Mouse (Mus musculus) left cerebral cortex, adult 11 months (tissue): ENCODE measurements around the gene Zfp366.

Experiments
- DNase-seq: peaks from one replicate; pipeline ENCODE4 v3.0.0; 2022; ENCODE audit warnings: low spot score

Gene Zfp366

GRCm38 (mm10) chr13:99227456-99228250 lies 43.0 kb downstream of the Zfp366 start:
- DNase-seq: no peak

DNA sequence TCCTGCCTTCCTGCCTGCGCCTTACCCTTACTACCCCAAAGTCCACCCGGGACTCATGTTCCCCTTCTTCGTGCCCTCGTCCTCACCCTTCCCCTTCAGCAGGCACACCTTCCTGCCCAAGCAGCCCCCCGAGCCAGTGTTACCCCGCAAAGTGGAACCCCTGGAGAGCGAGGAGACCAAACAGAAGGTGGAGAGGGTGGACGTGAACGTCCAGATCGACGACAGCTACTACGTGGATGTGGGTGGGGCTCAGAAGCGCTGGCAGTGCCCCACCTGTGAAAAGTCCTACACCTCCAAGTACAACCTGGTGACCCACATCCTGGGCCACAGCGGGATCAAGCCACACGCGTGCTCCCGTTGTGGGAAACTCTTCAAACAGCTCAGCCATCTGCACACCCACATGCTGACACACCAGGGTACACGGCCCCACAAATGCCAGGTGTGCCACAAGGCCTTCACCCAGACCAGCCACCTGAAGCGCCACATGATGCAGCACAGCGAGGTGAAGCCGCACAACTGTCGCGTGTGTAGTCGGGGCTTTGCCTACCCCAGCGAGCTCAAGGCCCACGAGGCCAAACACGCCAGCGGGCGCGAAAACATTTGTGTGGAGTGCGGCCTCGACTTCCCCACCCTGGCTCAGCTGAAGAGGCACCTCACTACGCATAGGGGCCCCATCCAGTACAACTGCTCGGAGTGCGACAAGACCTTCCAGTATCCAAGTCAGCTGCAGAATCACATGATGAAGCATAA lies 44.4 kb downstream of the Zfp366 start:
- no peak for DNase-seq

DNA sequence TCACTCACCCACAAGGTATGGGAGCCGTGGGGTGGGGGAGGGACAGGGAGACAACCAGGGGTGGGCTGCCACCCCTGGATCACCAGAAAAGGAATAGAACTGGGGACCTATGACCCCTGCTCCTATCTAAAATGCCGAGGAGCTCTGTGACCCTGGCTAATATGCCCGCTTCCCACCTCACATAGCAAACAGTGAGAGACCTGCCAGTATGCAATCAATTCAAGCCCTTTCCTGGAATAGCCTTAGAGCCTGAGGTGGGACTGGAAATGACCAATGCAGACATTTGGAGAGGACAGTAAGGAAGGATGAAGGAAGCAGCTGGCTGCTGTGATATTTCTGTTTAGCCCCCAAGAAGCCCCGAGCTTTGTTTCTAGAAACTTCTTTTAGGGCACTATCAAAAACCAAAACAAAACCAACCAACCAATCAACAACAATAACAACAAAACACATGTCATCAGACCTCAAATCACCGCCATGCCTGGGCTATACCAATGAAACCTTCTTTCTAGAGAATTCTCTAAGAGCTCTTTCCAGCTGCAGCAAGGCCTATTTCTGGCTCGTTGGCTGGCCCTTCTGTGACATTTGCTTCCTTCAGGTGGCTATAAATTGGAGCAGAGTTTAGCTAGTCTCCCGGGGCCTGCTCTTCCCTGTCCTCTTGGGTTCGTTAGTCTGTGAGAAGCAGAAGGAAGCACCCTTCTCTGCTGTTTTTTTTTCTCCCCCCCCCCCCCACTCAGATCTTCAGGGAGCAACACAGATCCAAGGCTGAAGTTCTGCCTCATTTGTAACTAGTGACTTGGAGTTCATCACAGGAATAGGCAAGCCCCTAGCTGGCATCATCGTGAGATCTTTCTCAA lies 45.2 kb downstream of the Zfp366 start:
- DNase-seq: no peak

DNA sequence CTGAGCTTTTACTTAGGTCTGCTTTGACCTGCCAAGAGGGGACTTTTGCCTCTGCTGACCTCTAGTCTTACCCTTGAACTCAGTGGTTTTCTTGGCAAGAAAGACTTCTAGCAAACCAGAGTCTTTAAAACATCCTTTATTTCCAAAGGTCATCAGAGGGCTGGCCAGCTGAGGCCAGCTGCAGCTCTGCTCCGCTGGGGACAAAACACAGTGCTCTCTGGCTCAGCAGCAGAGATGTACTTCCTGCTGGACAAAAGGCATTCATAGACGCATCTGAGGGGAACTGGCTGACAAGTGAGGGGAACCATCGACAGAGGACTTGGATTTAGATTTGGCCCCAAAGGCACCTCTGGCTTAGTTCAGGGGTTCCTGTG lies 45.9 kb downstream of the Zfp366 start:
- no peak for DNase-seq

- no peak for DNase-seq
Measured at GRCm38 (mm10) chr13:99233333-99233732, 48.7 kb downstream of the Zfp366 start.

- DNase-seq: no peak
Measured at GRCm38 (mm10) chr13:99233956-99234355, 49.3 kb downstream of the Zfp366 start.

DNA sequence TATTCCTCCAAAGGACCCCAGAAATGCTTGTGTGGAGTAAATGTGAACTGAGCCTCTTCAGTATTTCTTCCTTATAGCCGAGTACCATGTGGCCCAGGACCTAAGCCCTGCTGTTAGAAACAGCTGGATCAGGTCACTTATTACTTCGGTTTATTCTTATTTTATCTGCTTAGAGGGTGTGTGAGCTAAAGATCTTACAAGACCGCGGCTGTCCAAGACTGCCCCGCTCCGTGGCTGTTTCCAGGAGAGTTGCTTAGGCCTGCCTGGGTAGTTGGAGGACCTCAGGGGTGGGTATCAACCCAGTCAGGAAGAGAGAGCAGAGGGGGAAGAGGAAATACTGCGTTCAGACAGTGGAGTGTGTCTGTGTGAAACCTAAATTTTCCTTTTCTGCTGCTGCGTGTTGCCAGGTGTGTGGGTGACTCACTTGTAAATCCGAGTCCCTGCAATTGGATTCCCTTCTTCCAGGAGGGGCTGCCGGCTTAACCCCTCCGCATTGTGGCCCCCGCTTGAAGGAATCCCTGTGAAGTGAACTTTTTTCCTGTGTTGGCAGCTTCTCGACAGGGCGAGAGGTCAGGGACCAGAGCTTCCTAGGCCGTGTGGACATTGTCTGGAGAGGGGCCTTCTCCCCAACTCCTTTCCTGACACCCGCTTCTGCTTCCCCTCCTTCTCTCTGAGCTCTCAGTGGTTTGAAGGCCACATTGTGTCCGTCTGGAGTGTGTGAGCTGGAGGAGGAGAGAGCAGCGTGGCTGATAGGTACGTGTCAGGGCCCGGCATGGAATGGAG lies 51.0 kb downstream of the Zfp366 start:
- no peak for DNase-seq

- DNase-seq: no peak
Measured at GRCm38 (mm10) chr13:99236222-99236621, 51.6 kb downstream of the Zfp366 start.

- DNase-seq: no peak
Measured at GRCm38 (mm10) chr13:99237122-99237521, 52.5 kb downstream of the Zfp366 start.

DNA sequence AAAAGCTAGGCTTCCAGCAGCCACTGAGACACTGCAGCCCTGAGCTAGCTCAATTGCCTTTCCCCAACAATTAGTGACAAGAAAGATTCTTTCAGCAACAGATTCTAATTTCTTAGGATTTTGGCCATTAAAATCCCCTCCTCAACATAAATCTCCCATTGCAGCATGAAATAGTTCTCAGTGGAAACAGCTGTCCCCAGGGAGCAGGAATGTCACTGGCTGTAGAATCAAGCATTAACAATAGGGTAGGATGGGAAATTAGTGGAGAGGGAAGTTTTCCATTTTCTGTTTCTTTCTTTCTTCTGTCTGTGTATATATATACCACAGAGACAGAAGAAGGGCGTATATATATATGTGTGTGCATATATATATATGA lies 53.2 kb downstream of the Zfp366 start:
- DNase-seq: no peak

DNA sequence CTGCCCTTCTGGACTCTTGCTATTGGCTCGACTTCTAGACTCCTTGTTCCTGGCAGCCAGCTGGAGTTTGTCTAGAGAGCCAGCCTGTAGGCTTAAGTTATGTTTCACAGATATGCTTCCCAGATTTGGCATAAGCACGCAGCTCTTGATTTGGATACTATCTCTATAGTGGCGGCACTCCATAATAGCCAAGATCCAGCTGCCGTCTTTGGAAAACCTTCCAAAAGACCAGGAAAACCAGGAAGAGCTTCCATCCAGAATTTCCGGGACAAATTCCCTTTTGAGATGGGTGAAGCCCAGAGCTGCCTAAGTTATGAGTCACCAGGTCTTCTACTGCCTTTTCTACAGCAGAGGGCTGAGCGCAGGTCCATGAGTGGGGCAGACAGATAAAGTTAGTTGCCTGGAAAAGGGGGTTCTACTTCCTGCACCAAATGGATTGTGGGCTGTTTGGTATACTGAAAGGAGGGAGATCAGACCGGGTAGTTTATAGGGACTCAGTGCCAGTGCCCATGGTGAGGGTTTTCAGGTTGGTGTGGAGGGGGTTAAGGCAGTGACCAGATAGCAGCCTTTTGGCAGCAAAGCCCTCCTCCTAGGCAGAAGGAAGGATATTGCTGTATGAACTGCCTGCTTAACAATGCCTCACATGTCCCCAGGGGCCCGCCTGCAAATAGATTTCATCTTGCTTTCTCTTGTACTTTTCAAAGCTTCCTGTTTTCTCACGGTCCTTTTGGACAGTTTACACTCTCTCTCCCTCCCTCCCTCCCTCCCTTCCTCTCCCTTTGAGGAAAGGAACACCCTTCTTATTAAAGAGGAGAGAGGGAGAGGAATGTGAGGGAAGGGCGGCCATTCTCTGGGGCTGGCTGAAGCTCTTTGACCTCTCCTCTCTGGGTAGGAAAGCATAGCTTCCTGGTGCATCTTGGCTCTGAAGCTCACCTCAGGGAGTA lies 53.9 kb downstream of the Zfp366 start:
- DNase-seq: no peak

- DNase-seq: no peak
Measured at GRCm38 (mm10) chr13:99239161-99239530, 54.5 kb downstream of the Zfp366 start.

DNA sequence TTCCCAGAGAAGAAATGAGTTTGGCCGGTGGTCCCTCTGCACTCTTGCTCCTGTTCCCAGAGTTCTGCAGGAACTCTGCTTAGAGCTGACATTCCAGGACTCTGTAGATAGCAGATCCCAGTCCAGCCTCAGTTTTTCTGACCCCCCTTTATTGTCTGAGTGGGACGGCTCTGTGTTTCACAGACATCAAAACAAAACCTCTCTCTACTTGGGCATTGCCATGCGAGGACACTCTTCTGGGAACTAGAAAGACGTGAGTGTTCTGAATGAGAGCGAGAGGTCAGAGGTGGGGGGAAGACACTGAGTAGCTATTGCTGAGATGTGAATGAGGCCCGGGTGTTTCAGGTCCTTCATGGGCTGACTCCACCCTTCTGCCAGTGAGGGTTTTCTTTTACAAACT lies 55.1 kb downstream of the Zfp366 start:
- DNase-seq: no peak

- DNase-seq: no peak
Measured at GRCm38 (mm10) chr13:99241984-99242383, 57.4 kb downstream of the Zfp366 start.

DNA sequence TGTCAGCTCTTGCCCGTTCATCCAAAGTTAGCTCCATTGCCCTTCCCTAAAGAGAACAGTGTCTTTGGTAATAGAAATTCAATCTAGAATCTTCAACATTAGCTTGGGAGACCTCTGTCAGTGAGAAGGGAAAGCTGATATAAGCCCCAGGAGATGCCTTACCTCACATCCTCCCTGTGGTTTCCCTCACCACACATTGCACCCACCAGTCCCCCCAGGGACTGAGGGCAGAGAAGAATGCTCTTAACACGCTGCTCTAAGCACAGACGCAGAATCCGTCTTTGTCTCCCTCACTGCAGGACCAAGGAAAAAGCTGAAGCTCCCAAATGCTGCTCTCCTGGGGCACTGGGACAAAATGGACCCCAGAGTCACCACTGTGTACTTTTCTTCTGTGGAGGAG lies 58.3 kb downstream of the Zfp366 start:
- no peak for DNase-seq

DNA sequence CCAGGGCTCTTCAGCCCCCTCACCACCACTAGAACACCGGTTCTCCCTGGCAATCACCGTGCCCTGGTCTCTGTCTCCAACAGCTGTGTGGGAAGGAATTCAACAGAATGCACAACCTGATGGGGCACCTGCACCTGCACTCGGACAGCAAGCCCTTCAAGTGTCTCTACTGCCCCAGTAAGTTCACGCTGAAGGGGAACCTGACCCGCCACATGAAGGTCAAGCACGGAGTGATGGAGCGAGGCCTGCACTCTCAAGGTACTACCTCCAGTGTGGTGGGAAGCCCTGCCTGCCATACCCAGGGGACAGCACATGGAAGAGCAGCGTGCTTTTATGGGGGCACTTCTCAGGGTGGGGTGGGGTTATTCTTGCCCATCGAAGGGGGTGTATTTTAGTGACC lies 59.2 kb downstream of the Zfp366 start:
- DNase-seq: no peak

- no peak for DNase-seq
Measured at GRCm38 (mm10) chr13:99244471-99244870, 59.8 kb downstream of the Zfp366 start.

DNA sequence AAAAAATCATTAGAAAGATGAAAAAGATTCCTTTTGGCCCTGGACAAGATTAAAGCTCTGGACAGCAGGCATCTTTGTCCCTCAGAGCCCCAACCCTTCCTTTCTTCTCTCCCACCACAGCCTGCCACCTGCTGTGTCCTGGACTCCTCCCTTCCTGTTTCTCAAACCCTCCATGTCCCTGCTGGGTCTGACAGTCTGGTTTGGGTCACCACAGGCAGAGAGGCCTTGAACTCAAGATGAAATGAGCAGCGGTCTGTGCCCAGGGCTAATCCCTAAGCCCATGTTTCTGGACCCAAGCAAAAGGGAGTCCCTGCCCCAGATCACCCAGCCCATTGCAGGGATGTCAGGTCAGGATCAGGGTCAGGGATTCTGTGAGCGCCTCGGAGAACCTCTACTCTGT lies 60.3 kb downstream of the Zfp366 start:
- DNase-seq: no peak

DNA sequence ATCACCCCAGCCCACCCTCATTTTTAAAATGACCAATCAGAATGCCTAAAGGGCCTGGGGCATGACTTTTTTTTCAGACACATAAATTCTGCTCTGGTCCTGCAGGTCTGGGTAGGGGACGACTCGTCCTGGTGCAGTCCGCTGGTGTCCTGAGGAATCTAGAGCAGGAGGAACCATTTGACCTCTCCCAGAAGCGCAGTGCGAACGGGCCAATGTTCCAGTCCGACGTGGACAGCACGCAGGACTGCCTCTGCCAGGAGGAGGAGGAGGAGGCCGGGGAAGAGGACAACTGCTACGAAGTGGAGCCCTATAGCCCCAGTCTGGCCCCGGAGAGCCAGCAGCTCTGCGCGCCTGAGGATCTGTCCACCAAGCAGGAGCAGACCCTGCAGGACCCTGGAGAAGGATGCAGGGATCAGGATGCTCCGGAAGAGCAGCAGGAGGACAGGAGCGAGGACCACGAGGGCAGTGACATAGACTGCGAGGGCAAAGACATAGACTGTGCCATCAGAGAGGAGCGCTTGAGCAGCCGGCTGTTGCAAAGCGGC lies 61.4 kb downstream of the Zfp366 start:
- no peak for DNase-seq

GRCm38 (mm10) chr13:99250806-99251205 lies 66.2 kb downstream of the Zfp366 start:
- no peak for DNase-seq

DNA sequence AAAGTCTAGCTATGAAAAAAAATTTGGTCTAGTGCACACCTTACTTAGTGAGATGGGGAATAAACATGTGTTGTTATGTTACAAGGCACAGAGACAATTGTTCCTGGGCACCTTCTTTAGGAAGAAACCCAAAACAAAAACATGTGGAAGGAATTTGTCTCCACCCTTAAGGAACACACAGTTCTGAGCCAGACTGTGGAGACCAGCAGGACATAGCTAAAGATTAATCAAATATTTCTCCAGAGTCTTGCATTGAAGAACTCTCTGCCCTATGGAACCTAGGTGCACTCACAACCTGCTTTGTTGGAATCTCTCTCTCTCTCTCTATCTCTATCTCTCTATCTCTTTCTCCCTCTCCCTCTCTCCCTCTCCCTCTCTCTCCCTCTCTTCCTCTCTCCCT lies 69.6 kb downstream of the Zfp366 start:
- DNase-seq: no peak
